Mouse (Mus musculus): ENCODE measurements around the gene Cdkn1c. TPM values are rescaled to one million over a fixed set of nuclear protein-coding genes. Genes with fewer than 3 reads are reported as not detected.

Cdkn1c gene
- total RNA-seq (2021), result 10 to 100 TPM; 37.3 to 52.0 TPM
- long read RNA-seq, experiment 1, transcript Cdkn1c-201 (4 exons, 1,901 nt), result major isoform, 34 of 127 reads
- long read RNA-seq, experiment 1, transcript Cdkn1c-202 (4 exons, 1,888 nt), result minor isoform, 5 of 127 reads
- long read RNA-seq, experiment 1, transcript Cdkn1c-205 (3 exons, 667 nt), result minor isoform, 7 of 127 reads
- long read RNA-seq, experiment 1, partial matches to known transcripts, result 5 of 127 reads
- long read RNA-seq, experiment 1, other reads (novel, unspliced or antisense), result 73 of 127 reads
- long read RNA-seq, experiment 2, transcript Cdkn1c-201 (4 exons, 1,901 nt), result major isoform, 28 of 112 reads
- long read RNA-seq, experiment 2, partial matches to known transcripts, result 4 of 112 reads
- long read RNA-seq, experiment 2, other reads (novel, unspliced or antisense), result 70 of 112 reads

GRCm38 (mm10) chr7:143460874-143461273 is at the start of gene Cdkn1c:
Cdkn1c (minus strand) TSS chr7:143461050.
- DNase-seq, result peak; percentile 92
- intact Hi-C loops (cut with DNase I), result loop anchor here (5.0 kb wide), 2 partner anchors 169 to 249 kb away; no protein-coding TSS in a partner anchor

GRCm38 (mm10) chr7:143509566-143509965 is 48.7 kb upstream of the Cdkn1c start:
- intact Hi-C loops (cut with DNase I), result loop anchor here (5.0 kb wide), 1 partner anchor 37 kb away; the partner anchor contains the start of gene Slc22a18
- DNase-seq, result no peak

- intact Hi-C loops (cut with DNase I), result loop anchor here (1.0 to 5.0 kb wide), 2 partner anchors 26 to 34 kb away; partner anchors contain the start of gene Slc22a18
These were observed 45.8 kb upstream of the Cdkn1c start for GRCm38 (mm10) chr7:143506675-143507074.

GRCm38 (mm10) chr7:143506271-143506670 is 45.4 kb upstream of the Cdkn1c start:
- no peak for DNase-seq
- intact Hi-C loops (cut with DNase I), result loop anchor here (1.0 to 5.0 kb wide), 2 partner anchors 26 to 34 kb away; partner anchors contain the start of gene Slc22a18

More at GRCm38 (mm10) chr7:143506675-143507074, 45.8 kb upstream of the Cdkn1c start:
- peak; percentile 42 to 64 for DNase-seq

GRCm38 (mm10) chr7:143505823-143506222 is 45.0 kb upstream of the Cdkn1c start:
- intact Hi-C loops (cut with DNase I), result loop anchor here (1.0 to 5.0 kb wide), 2 partner anchors 26 to 34 kb away; partner anchors contain the start of gene Slc22a18

DNA sequence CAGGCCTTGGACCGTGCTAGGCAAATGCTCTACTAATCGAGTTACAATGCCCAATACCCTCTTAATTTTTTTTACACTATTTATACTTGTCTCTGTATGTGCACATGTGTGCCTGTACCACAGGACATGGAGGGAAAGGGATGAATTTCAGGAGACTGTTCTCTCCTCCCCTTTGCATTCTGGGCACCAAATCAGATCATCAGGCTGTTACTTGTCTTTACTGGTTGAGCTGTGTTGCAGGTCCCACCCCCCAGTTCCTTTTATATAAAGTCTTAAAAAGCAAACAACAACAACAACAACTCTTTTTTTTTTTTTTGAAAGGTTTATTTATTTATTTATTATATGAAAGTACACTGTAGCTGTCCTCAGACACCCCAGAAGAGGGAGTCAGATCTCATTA is 44.6 kb upstream of the Cdkn1c start:
- intact Hi-C loops (cut with DNase I), result loop anchor here (5.0 kb wide), 1 partner anchor 33 kb away; the partner anchor contains the start of gene Slc22a18
- DNase-seq, result no peak

More at GRCm38 (mm10) chr7:143505823-143506222, 45.0 kb upstream of the Cdkn1c start:
- peak; percentile 77 to 88 for DNase-seq

GRCm38 (mm10) chr7:143503926-143504325 is 43.1 kb upstream of the Cdkn1c start:
- no peak for DNase-seq
- intact Hi-C loops (cut with DNase I), result no loop called here

GRCm38 (mm10) chr7:143502418-143503200 is 41.8 kb upstream of the Cdkn1c start, which contains the start of gene Phlda2:
Phlda2 (minus strand) TSS chr7:143503150.
- intact Hi-C loops (cut with DNase I), result no loop called here
- DNase-seq, result peak in 1 of 2 experiments; percentile 15

- DNase-seq, result peak; percentile 46 to 58
- intact Hi-C loops (cut with DNase I), result no loop called here
These were observed 41.0 kb upstream of the Cdkn1c start for GRCm38 (mm10) chr7:143501643-143502417.

DNA sequence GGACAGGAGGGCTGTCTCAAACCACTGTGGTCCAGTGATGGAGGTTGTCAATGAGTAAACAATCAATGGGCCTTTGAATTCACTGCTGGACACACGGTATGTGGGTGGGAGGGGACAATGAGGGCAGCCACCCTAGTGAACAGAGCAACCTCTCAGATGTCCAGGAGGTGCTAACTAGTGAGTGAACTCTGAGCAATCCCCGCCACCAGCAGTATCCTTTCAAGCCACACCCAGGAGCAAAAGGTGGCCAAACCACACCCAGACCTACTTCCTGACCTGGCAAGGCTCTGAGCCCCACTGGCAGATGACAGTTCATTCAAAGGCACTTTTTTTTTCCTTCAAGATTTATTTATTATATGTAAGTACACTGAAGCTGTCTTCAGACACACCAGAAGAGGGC is 40.1 kb upstream of the Cdkn1c start:
- intact Hi-C loops (cut with DNase I), result no loop called here
- DNase-seq, result no peak

DNA sequence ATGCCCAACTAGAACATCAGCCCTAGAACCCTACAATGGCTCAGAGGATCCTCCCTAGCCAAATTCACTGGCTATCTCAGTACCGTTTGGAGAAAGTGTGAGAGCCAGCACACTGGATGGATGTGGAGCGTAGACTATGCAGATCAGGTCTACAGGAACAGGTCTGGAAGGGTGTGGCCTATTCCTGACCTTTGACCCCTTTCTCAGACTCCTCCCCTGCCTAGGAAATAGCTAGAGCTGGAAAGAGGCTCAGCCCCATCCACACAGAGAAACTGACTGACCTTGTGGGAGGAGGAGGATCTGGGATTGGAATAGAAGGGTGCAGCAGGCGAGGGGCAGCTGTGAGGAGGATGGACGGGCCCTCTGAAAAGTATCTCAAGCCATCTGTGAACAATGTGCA is 37.7 kb upstream of the Cdkn1c start:
- no peak for DNase-seq
- intact Hi-C loops (cut with DNase I), result no loop called here

- DNase-seq, result no peak
- intact Hi-C loops (cut with DNase I), result no loop called here
These were observed 34.5 kb upstream of the Cdkn1c start for GRCm38 (mm10) chr7:143495104-143495961.

- intact Hi-C loops (cut with DNase I), result no loop called here
These were observed 32.8 kb upstream of the Cdkn1c start for GRCm38 (mm10) chr7:143493616-143494126.

DNA sequence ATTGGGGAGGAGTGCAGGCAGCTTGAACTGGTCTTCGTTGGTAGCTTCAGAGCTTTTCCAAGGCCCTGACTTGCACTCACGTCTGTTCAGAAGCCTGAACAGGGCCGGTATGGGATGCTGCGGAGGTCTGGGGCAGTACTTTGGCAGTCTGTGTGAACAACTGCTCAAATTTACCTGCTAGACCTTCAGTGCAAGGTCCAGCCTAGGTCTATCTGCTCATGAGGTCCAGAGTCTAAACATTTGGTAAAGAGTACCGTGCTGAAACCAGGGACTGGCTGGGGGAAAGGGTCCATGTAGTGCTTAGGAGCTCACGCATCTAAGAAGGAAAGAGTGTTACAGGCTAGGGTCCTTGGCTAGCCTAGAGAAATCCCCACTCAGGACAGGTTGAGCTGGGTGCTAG is 28.9 kb upstream of the Cdkn1c start:
- intact Hi-C loops (cut with DNase I), result no loop called here
- DNase-seq, result no peak

More at GRCm38 (mm10) chr7:143493616-143494126, 32.8 kb upstream of the Cdkn1c start:
- no peak for DNase-seq

DNA sequence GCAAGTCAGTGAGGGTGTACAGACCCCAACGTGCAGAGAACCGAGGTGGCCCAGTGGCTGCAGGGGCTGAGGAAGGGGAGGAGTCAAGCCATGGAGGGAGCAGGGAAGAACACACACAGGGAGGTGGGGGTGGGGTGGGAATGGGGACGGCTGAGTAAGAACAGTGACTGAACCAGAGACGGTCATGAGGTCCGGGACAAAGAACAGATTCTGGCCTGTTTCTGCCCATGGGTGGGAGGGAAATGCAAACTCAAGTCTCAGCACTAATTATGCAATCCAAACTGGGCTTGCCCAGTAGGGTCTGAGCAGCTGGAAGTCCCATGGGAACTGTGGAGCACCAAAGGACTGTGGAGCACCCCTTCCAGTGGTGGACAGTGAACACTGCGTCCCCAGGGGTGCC is 21.7 kb upstream of the Cdkn1c start:
- no peak for DNase-seq
- intact Hi-C loops (cut with DNase I), result loop anchor here (5.0 kb wide), 1 partner anchor 265 kb away; no protein-coding TSS in a partner anchor

DNA sequence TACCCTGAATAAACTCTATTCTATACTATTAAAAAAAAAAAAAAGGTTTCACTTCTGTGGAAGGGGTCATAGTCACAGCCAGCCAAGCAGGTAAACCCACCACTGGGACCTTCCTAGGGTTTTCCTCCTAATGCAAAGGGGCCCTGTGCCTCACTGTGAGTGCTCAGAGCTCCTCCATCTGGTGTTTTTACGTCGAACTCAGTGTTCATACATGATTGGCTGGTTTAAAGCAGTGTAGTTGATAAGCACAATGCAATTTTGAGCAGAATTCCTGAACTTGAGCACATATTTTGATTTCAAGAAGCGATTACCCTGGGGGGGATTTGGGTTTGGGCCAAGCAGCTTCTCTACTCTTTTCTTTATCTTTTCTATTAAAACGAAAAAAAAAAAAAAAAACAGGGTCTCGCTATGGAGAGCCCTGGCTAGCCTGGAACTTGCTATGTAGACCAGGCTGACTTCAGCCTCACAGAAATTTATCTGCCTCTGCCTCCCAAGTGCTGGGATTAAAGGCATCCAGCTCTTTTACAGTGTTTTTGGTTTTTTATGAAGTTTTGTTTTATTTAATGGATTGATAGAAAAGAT is 21.0 kb upstream of the Cdkn1c start:
- intact Hi-C loops (cut with DNase I), result loop anchor here (5.0 kb wide), 1 partner anchor 265 kb away; no protein-coding TSS in a partner anchor
- no peak for DNase-seq

DNA sequence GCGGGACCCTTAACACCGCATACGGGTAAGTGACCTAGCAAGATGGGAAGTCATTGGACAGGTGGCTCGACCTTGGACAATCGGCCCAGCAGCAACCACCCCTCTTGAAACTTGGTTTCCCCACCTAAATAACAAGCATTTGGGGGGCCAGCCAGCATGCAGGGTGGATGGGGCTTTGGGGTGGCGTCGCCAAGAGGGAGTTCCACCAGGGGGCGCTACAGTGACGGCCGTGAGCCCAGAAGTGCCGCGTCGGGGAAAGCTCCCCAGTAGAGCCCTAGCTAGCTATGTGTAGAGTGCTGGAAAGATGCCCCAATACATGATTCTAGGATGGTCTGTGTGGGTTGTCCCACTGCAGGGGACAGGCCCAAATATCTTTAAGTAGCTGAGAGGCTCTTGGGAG is 19.6 kb upstream of the Cdkn1c start:
- intact Hi-C loops (cut with DNase I), result loop anchor here (1.0 to 5.0 kb wide), 2 partner anchors 26 to 267 kb away; no protein-coding TSS in a partner anchor
- peak; percentile 73 to 84 for DNase-seq

DNA sequence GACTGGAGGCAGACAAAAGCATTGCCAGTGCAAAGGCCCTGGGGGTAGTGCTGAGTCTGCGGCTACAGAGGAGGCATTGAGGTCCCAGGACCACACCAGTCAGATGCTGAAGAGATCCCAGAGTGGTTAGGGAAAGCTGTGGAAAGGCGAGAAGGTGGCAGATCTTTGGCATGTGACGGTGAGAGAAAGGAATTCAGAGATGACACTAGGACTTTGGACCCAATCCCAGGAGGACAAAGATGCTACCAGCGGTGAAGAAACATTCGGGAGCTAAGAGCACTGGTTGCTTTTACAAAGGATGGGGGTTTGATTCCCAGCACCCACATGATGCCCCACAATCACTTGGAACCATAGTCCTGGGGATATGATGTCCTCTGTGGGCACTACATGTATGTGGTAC is 16.9 kb upstream of the Cdkn1c start:
- intact Hi-C loops (cut with DNase I), result no loop called here
- no peak for DNase-seq

Data from heart, postnatal 14 days (tissue).